Mouse (Mus musculus): ENCODE measurements around the gene Sp100. TPM values are rescaled to one million over a fixed set of nuclear protein-coding genes. Genes with fewer than 3 reads are reported as not detected.
"Not testable (repeated sequence)": the region's sequence is repeated elsewhere in the genome, so short reads cannot be mapped to it uniquely, and the experiment has no call there.

The Sp100 gene
- polyA plus RNA-seq, 1 experiment from 2014 or later, result 0.99 TPM

- H3K4me2 ChIP-seq; H3K27ac ChIP-seq (ENCODE audit: low read depth, low read length); H3K36me3 ChIP-seq (ENCODE audit: control insufficient read depth, insufficient read depth, low read length); ATAC-seq (replicated peaks; ENCODE audit: insufficient number of reproducible peaks, low FRiP score, low TSS enrichment); H3K9ac ChIP-seq (ENCODE audit: low read depth, low read length); H3K4me1 ChIP-seq (ENCODE audit: control insufficient read depth, insufficient read depth, low read length); H3K27me3 ChIP-seq (ENCODE audit: control insufficient read depth, insufficient read depth, low read length); H3K9me3 ChIP-seq (replicated peaks; ENCODE audit: control insufficient read depth, low read length); H3K4me3 ChIP-seq (ENCODE audit: low read depth, low read length): not testable (repeated sequence)
- 62% methylated on average over 1 of the region's 1 CpGs for WGBS (ENCODE audit: insufficient replicate concordance)
Observed at GRCm38 (mm10) chr1:85618689-85619088, 31.1 kb upstream of the Sp100 start.

GRCm38 (mm10) chr1:85636936-85637335, 12.9 kb upstream of the Sp100 start:
- not testable (repeated sequence) for H3K9ac ChIP-seq (ENCODE audit: low read depth, low read length); H3K4me2 ChIP-seq; H3K27ac ChIP-seq (ENCODE audit: low read depth, low read length); ATAC-seq (replicated peaks; ENCODE audit: insufficient number of reproducible peaks, low FRiP score, low TSS enrichment); H3K4me1 ChIP-seq (ENCODE audit: control insufficient read depth, insufficient read depth, low read length); H3K9me3 ChIP-seq (replicated peaks; ENCODE audit: control insufficient read depth, low read length); H3K27me3 ChIP-seq (ENCODE audit: control insufficient read depth, insufficient read depth, low read length); H3K36me3 ChIP-seq (ENCODE audit: control insufficient read depth, insufficient read depth, low read length); H3K4me3 ChIP-seq (ENCODE audit: low read depth, low read length)
- 59% methylated on average over 3 of the region's 3 CpGs for whole genome bisulfite sequencing (ENCODE audit: insufficient replicate concordance)

GRCm38 (mm10) chr1:85638144-85638543, 11.6 kb upstream of the Sp100 start:
- H3K36me3 ChIP-seq (ENCODE audit: control insufficient read depth, insufficient read depth, low read length); H3K4me2 ChIP-seq; H3K27ac ChIP-seq (ENCODE audit: low read depth, low read length); H3K9me3 ChIP-seq (replicated peaks; ENCODE audit: control insufficient read depth, low read length); H3K4me3 ChIP-seq (ENCODE audit: low read depth, low read length); H3K27me3 ChIP-seq (ENCODE audit: control insufficient read depth, insufficient read depth, low read length); ATAC-seq (replicated peaks; ENCODE audit: insufficient number of reproducible peaks, low FRiP score, low TSS enrichment); H3K4me1 ChIP-seq (ENCODE audit: control insufficient read depth, insufficient read depth, low read length); H3K9ac ChIP-seq (ENCODE audit: low read depth, low read length): not testable (repeated sequence)
- 67% methylated on average over 4 of the region's 4 CpGs for WGBS (ENCODE audit: insufficient replicate concordance)

- not testable (repeated sequence) for H3K36me3 ChIP-seq (ENCODE audit: control insufficient read depth, insufficient read depth, low read length); H3K4me3 ChIP-seq (ENCODE audit: low read depth, low read length); H3K9ac ChIP-seq (ENCODE audit: low read depth, low read length); H3K27me3 ChIP-seq (ENCODE audit: control insufficient read depth, insufficient read depth, low read length); ATAC-seq (replicated peaks; ENCODE audit: insufficient number of reproducible peaks, low FRiP score, low TSS enrichment); H3K4me1 ChIP-seq (ENCODE audit: control insufficient read depth, insufficient read depth, low read length); H3K4me2 ChIP-seq; H3K9me3 ChIP-seq (replicated peaks; ENCODE audit: control insufficient read depth, low read length); H3K27ac ChIP-seq (ENCODE audit: low read depth, low read length)
- 77% methylated on average over 3 of the region's 5 CpGs for WGBS (ENCODE audit: insufficient replicate concordance)
Observed at GRCm38 (mm10) chr1:85650524-85650923, 736 bp downstream of the Sp100 start.

- H3K27ac ChIP-seq (ENCODE audit: low read depth, low read length); H3K4me3 ChIP-seq (ENCODE audit: low read depth, low read length); H3K36me3 ChIP-seq (ENCODE audit: control insufficient read depth, insufficient read depth, low read length); ATAC-seq (replicated peaks; ENCODE audit: insufficient number of reproducible peaks, low FRiP score, low TSS enrichment); H3K4me1 ChIP-seq (ENCODE audit: control insufficient read depth, insufficient read depth, low read length); H3K4me2 ChIP-seq; H3K9ac ChIP-seq (ENCODE audit: low read depth, low read length); H3K27me3 ChIP-seq (ENCODE audit: control insufficient read depth, insufficient read depth, low read length); H3K9me3 ChIP-seq (replicated peaks; ENCODE audit: control insufficient read depth, low read length): not testable (repeated sequence)
- 79% methylated on average over 13 of the region's 13 CpGs for WGBS (ENCODE audit: insufficient replicate concordance)
Observed at GRCm38 (mm10) chr1:85651770-85652275, 2.0 kb downstream of the Sp100 start.

GRCm38 (mm10) chr1:85657211-85657610, 7.4 kb downstream of the Sp100 start:
- not testable (repeated sequence) for H3K4me1 ChIP-seq (ENCODE audit: control insufficient read depth, insufficient read depth, low read length); H3K9ac ChIP-seq (ENCODE audit: low read depth, low read length); H3K4me2 ChIP-seq; H3K4me3 ChIP-seq (ENCODE audit: low read depth, low read length); H3K9me3 ChIP-seq (replicated peaks; ENCODE audit: control insufficient read depth, low read length); H3K27ac ChIP-seq (ENCODE audit: low read depth, low read length); H3K27me3 ChIP-seq (ENCODE audit: control insufficient read depth, insufficient read depth, low read length); H3K36me3 ChIP-seq (ENCODE audit: control insufficient read depth, insufficient read depth, low read length); ATAC-seq (replicated peaks; ENCODE audit: insufficient number of reproducible peaks, low FRiP score, low TSS enrichment)
- 80% methylated on average over 2 of the region's 2 CpGs for WGBS (ENCODE audit: insufficient replicate concordance)

- Histone ChIP-seq H3K4me1 (ENCODE audit: control insufficient read depth, insufficient read depth, low read length) (no peaks in the 10 kb centered on the region), H3K9ac (ENCODE audit: low read depth, low read length) (no peak overlapping the region), H3K27me3 (ENCODE audit: control insufficient read depth, insufficient read depth, low read length) (no peaks in the 10 kb centered on the region), H3K9me3 (replicated peaks; ENCODE audit: control insufficient read depth, low read length) (no peaks in the 10 kb centered on the region), H3K27ac (ENCODE audit: low read depth, low read length) (no peak overlapping the region), H3K4me2 (no peak overlapping the region), H3K4me3 (ENCODE audit: low read depth, low read length) (no peak overlapping the region), H3K36me3 (ENCODE audit: control insufficient read depth, insufficient read depth, low read length) (no peaks in the 10 kb centered on the region)
- ATAC-seq (replicated peaks; ENCODE audit: insufficient number of reproducible peaks, low FRiP score, low TSS enrichment), result no peak
Observed at GRCm38 (mm10) chr1:85664266-85664665, 14.5 kb downstream of the Sp100 start.

- WGBS (ENCODE audit: insufficient replicate concordance), result 41% methylated on average over 4 of the region's 4 CpGs
- no peak for ATAC-seq (replicated peaks; ENCODE audit: insufficient number of reproducible peaks, low FRiP score, low TSS enrichment)
- H3K9ac ChIP-seq (ENCODE audit: low read depth, low read length), result no peak overlapping the region
Observed at GRCm38 (mm10) chr1:85680226-85680625, 30.4 kb downstream of the Sp100 start.

GRCm38 (mm10) chr1:85686666-85687065, 36.9 kb downstream of the Sp100 start:
- ATAC-seq (replicated peaks; ENCODE audit: insufficient number of reproducible peaks, low FRiP score, low TSS enrichment), result no peak
- no peak overlapping the region for H3K4me2 ChIP-seq
- no peak overlapping the region for H3K4me3 ChIP-seq (ENCODE audit: low read depth, low read length)
- no peak overlapping the region for H3K9ac ChIP-seq (ENCODE audit: low read depth, low read length)
- no peaks in the 10 kb centered on the region; the same call in 1 of the 2 replicates for H3K4me1 ChIP-seq (ENCODE audit: control insufficient read depth, insufficient read depth, low read length)
- no peaks in the 10 kb centered on the region for H3K27me3 ChIP-seq (ENCODE audit: control insufficient read depth, insufficient read depth, low read length)
- no peak overlapping the region for H3K27ac ChIP-seq (ENCODE audit: low read depth, low read length)
- H3K36me3 ChIP-seq (ENCODE audit: control insufficient read depth, insufficient read depth, low read length), result no peaks in the 10 kb centered on the region
- H3K9me3 ChIP-seq (replicated peaks; ENCODE audit: control insufficient read depth, low read length), result no peaks in the 10 kb centered on the region
- WGBS (ENCODE audit: insufficient replicate concordance), result 59% methylated on average over 5 of the region's 5 CpGs

More at GRCm38 (mm10) chr1:85680226-85680625, 30.4 kb downstream of the Sp100 start:
- Histone ChIP-seq H3K27ac (ENCODE audit: low read depth, low read length) (no peak overlapping the region), H3K4me1 (ENCODE audit: control insufficient read depth, insufficient read depth, low read length) (no peaks in the 10 kb centered on the region), H3K4me2 (no peak overlapping the region), H3K4me3 (ENCODE audit: low read depth, low read length) (no peak overlapping the region), H3K36me3 (ENCODE audit: control insufficient read depth, insufficient read depth, low read length) (no peaks in the 10 kb centered on the region), H3K9me3 (replicated peaks; ENCODE audit: control insufficient read depth, low read length) (no peaks in the 10 kb centered on the region), H3K27me3 (ENCODE audit: control insufficient read depth, insufficient read depth, low read length) (no peaks in the 10 kb centered on the region)
